Mouse (Mus musculus): ENCODE results near the gene Trpm1.

DNA sequence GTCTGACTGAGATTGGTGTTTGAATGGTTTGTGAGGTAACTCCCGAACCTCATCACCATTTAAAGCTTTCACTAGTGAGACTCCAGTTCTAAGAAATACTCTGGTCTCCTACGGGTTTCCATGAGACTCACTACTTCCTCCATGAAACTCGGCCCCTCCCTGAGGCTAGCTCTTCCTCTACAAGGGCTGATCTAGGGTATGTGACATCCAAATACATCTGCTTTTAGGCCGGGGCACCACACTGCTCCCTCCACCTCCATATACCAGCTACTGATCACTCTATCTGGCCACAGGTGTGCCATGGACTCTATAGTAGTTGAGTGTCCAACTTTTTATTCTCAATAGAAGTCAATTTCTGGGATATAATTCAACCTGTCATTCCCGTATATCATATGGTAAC is 69.6 kb downstream of the Trpm1 start:
- TF ChIP-seq CTCF (IDR thresholded peaks at IDR 0.05; ENCODE audit: low read depth) (no peak), EP300 (IDR thresholded peaks at IDR 0.05; ENCODE audit: low read depth) (no peak)
